Mouse (Mus musculus) thymus, adult 18-20 months (tissue): ENCODE measurements around the gene Ptpn18.
A peak's percentile ranks its signal among the peaks of the same experiment; 100 is the strongest.
"Not testable (repeated sequence)": the region's sequence is repeated elsewhere in the genome, so short reads cannot be mapped to it uniquely, and the experiment has no call there.

Experiments
- DNase-seq, 2 experiments: peaks; one replicate each; pipeline ENCODE4 v3.0.0; 2022; ENCODE audit warnings: mixed read lengths in 2 of 2

Ptpn18 gene

GRCm38 (mm10) chr1:34468051-34468450, 8.5 kb downstream of the Ptpn18 start:
- no peak for DNase-seq

- DNase-seq: no peak
These were observed 8.9 kb downstream of the Ptpn18 start for GRCm38 (mm10) chr1:34468500-34468899.

- DNase-seq: no peak
These were observed 10.2 kb downstream of the Ptpn18 start for GRCm38 (mm10) chr1:34469801-34470200.

- peak; percentile 72 to 77 for DNase-seq
These were observed 13.1 kb downstream of the Ptpn18 start for GRCm38 (mm10) chr1:34472427-34473300.

- no peak for DNase-seq
These were observed 19.5 kb downstream of the Ptpn18 start for GRCm38 (mm10) chr1:34478891-34479655.

GRCm38 (mm10) chr1:34480801-34481200, 21.2 kb downstream of the Ptpn18 start:
- DNase-seq: no peak

GRCm38 (mm10) chr1:34481920-34482669, 22.5 kb downstream of the Ptpn18 start:
- DNase-seq: no peak

GRCm38 (mm10) chr1:34484470-34484869, 24.9 kb downstream of the Ptpn18 start:
- no peak for DNase-seq

GRCm38 (mm10) chr1:34485461-34486188, 26.1 kb downstream of the Ptpn18 start:
- peak; percentile 48 to 65 for DNase-seq

GRCm38 (mm10) chr1:34487383-34487782, 27.8 kb downstream of the Ptpn18 start:
- no peak for DNase-seq

- DNase-seq: no peak
These were observed 30.4 kb downstream of the Ptpn18 start for GRCm38 (mm10) chr1:34489852-34490541.

GRCm38 (mm10) chr1:34491480-34491879, 31.9 kb downstream of the Ptpn18 start:
- no peak for DNase-seq

- DNase-seq: no peak
These were observed 43.4 kb downstream of the Ptpn18 start for GRCm38 (mm10) chr1:34502991-34503390.

GRCm38 (mm10) chr1:34505307-34505706, 45.7 kb downstream of the Ptpn18 start:
- no peak for DNase-seq

- no peak for DNase-seq
These were observed 46.5 kb downstream of the Ptpn18 start for GRCm38 (mm10) chr1:34505970-34506551.

- no peak for DNase-seq
These were observed 48.4 kb downstream of the Ptpn18 start for GRCm38 (mm10) chr1:34507986-34508385.

GRCm38 (mm10) chr1:34510575-34510981, 51.0 kb downstream of the Ptpn18 start:
- peak; percentile 18 to 45 for DNase-seq

GRCm38 (mm10) chr1:34511027-34511426, 51.5 kb downstream of the Ptpn18 start:
- DNase-seq: peak; percentile 15 to 36

- no peak for DNase-seq
These were observed 53.5 kb downstream of the Ptpn18 start for GRCm38 (mm10) chr1:34513068-34513467.

GRCm38 (mm10) chr1:34516595-34516994, 57.0 kb downstream of the Ptpn18 start:
- no peak for DNase-seq

GRCm38 (mm10) chr1:34517297-34517696, 57.7 kb downstream of the Ptpn18 start:
- not testable (repeated sequence) for DNase-seq
